Mouse (Mus musculus): ENCODE results near the gene Mmgt1. TPM values are rescaled to one million over a fixed set of nuclear protein-coding genes. Genes with fewer than 3 reads are reported as not detected.

Gene Mmgt1
- polyA plus RNA-seq, 1 experiment from 2014 or later: 18.8 TPM

DNA sequence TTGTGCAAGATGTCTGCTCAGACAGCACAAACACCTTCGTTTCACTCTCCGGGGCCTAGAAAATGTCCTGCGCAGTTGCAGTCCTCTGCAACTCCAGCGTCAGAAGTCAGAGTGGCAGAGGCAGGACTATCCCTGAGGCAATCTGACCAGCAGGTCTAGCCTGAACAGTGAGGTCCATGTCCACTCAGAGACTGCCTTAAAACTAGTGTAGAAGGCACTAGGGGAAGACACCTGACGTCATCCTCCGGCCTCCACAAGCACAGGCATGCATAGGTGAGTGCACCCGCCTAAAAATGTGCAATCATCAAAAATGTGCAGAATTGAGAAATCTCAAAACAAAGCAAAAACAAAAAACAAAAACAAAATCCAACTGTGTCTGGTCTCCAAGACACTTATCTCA, 48.4 kb downstream of the Mmgt1 start, which contains the start of gene Gm648:
Gene Gm648 (minus strand): TSS at position 101 of the 400 bp plus-strand sequence.
- H3K79me2 ChIP-seq (ENCODE audit: inconsistent target): no peaks in the 10 kb centered on the region
- no peaks in the 10 kb centered on the region for H3K36me3 ChIP-seq (ENCODE audit: inconsistent target)
- no peak within 1 kb of the TSS for H3K27ac ChIP-seq
- no peak within 1 kb of the TSS for H3K4me3 ChIP-seq (ENCODE audit: inconsistent target)
- WGBS (ENCODE audit: missing documents): 94% methylated on average over 7 of the region's 7 CpGs

DNA sequence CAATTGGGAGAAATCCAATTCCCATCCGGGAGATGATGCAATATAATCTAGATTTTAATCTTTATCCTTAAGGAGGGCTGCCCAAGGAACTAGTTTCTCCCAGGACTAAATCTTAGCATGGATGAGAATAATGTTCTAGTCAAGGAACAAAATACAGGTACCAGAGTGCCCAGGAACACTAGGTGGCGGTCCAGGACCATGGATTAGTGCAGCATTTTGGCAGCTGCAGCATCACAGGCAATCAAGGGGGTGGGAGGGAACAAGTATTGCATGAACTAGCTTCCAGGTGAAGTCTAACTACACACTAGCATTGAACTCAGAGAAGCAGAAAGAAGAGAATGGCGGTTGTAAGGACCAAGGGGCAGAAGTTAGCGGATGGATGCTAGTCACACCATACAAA, 60.7 kb downstream of the Mmgt1 start:
- Histone ChIP-seq H3K79me2 (ENCODE audit: inconsistent target) (no peaks in the 10 kb centered on the region), H3K27ac (no peak overlapping the region), H3K36me3 (ENCODE audit: inconsistent target) (no peaks in the 10 kb centered on the region), H3K4me3 (ENCODE audit: inconsistent target) (no peak overlapping the region)
- WGBS (ENCODE audit: missing documents): 57% methylated on average over 4 of the region's 4 CpGs

Other genes starting within 250 kb of the Mmgt1 start
- gene Smim10l2a, start 223.5 kb downstream of the Mmgt1 start, polyA plus RNA-seq (2018): 0.39 to 0.54 TPM (median 0.40 TPM) in 3 replicates
- 1.2 to 1.3 TPM in 2 of 3 replicates, not detected in the other for gene Gm2174, start 150.1 kb downstream of the Mmgt1 start, polyA plus RNA-seq (2018)
- gene Ints6l, start 143.2 kb downstream of the Mmgt1 start, polyA plus RNA-seq (2018): 31.9 to 44.9 TPM (median 33.0 TPM) in 3 replicates
- gene Gm10477, start 73.3 kb downstream of the Mmgt1 start, polyA plus RNA-seq (2018): not detected in 3 replicates
- not detected in 3 replicates for gene Gm648, start 48.5 kb downstream of the Mmgt1 start, polyA plus RNA-seq (2018)
- 11.7 to 18.3 TPM (median 17.3 TPM) in 3 replicates for gene Slc9a6, start 11.7 kb upstream of the Mmgt1 start, polyA plus RNA-seq (2018)
- gene Fhl1, start 133.7 kb upstream of the Mmgt1 start, polyA plus RNA-seq (2018): 0.17 TPM in 1 of 3 replicates, not detected in the others
- 0.35 to 2.1 TPM (median 0.41 TPM) in 3 replicates for gene Map7d3, start 224.3 kb upstream of the Mmgt1 start, polyA plus RNA-seq (2018)